Mouse (Mus musculus) hindbrain, embryonic 13.5 days (tissue): ENCODE data around the gene Tmem186. TPM values are rescaled to one million over a fixed set of nuclear protein-coding genes. Genes with fewer than 3 reads are reported as not detected.
A peak's percentile ranks its signal among the peaks of the same experiment; 100 is the strongest.

ENCODE experiments used
- ATAC-seq: fragments of 200-750 bp; cut with Nextera tagmentation; 2 replicates; pipeline ENCODE4 v1.8.0; 2017; ENCODE audit warnings: moderate TSS enrichment; ENCODE audit not compliant: low FRiP score
- H3K27ac ChIP-seq: fragments of 300-500 bp; sonication (generic); 2 replicates; pipeline ENCODE4 v1.5.1; 2015; ENCODE audit warnings: inconsistent platforms, mild to moderate bottlenecking, moderate library complexity
- H3K27me3 ChIP-seq: fragments of 300-500 bp; sonication (generic); 2 replicates; pipeline ENCODE4 v1.6.1; 2015; ENCODE audit warnings: mild to moderate bottlenecking, inconsistent platforms
- H3K36me3 ChIP-seq: fragments of 300-500 bp; sonication (generic); 2 replicates; pipeline ENCODE4 v1.6.1; 2015; ENCODE audit warnings: mild to moderate bottlenecking, inconsistent platforms
- H3K4me1 ChIP-seq: fragments of 300-500 bp; sonication (generic); replicated peaks from 2 replicates; pipeline ENCODE4 v1.6.1; 2015; ENCODE audit warnings: inconsistent platforms
- H3K4me2 ChIP-seq: fragments of 300-500 bp; sonication (generic); 2 replicates; pipeline ENCODE4 v1.6.1; 2015; ENCODE audit warnings: inconsistent platforms, mild to moderate bottlenecking, moderate library complexity
- H3K4me3 ChIP-seq: fragments of 300-500 bp; sonication (generic); 2 replicates; pipeline ENCODE4 v1.5.1; 2015; ENCODE audit warnings: mild to moderate bottlenecking, inconsistent platforms
- H3K9ac ChIP-seq: fragments of 300-500 bp; sonication (generic); 2 replicates; pipeline ENCODE4 v1.6.1; 2015; ENCODE audit warnings: mild to moderate bottlenecking, inconsistent platforms
- H3K9me3 ChIP-seq: fragments of 300-500 bp; sonication (generic); 2 replicates; pipeline ENCODE4 v1.6.1; 2016; ENCODE audit warnings: inconsistent platforms
- WGBS: fragments of 180-500 bp; shearing (Covaris S2); methylation state at CpG from one replicate; pipeline ENCODE4 v1.1.7; 2015; 5-methylcytosine and 5-hydroxymethylcytosine counted together
- polyA plus RNA-seq: library from polyadenylated mRNA; unstranded; fragments of >200 nt; fragmentation: Nextera tagmentation; extraction: Ambion mirVana; gene quantifications from 2 replicates; pipeline ENCODE4 v1.2.1, GENCODE M21; 2015

Tmem186 gene
- 22.0 and 22.2 TPM in 2 replicates for polyA plus RNA-seq

DNA sequence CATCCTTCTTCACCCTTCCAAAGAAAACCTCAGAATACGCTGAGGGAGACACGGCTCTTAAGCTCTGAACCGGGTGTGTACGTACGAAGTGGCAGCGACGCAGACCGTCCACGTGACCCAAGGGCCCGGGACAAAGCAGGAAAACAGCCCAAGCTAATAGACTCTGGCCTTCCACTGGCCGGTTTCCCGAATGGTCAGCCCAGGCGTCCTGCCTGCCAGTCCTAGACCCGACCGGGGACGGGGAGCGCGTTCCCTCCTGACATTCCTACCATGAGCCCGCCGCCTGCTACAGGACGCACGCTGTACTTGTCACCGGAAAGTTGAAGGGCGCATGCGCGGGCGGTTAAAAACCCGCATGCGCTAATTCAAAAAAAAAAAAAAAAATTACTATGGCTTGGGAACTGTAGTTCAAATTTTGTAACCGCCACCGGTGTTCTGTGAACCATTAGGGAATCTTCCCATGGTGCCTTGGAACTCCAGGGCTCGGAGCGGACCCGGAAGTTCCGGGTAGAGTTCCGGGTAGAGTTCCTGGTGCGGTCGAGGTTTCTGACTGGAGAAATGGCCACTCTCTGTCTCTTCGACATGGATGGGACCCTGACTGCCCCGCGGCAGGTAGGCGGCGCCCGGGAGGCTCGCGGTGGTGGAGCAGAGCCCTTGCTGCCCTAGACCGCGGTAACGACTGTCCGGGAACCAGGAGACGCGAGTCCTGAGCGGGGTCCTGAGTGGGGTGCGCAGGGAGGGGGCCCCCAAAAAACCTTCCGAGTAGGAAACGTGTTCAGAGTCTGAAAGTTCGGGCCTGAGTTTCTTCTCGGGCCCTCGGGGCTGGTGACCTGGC, at the start of gene Tmem186, which contains the start of gene Pmm2:
TSS of gene Tmem186 (minus strand) at position 496 of the 835 bp plus-strand sequence.
TSS of gene Pmm2 (plus strand) at position 458 of the 835 bp plus-strand sequence.
- H3K4me3 ChIP-seq = peak within 1 kb of the TSS; percentile 85
- no peaks in the 10 kb centered on the region for H3K9me3 ChIP-seq
- H3K27me3 ChIP-seq = no peaks in the 10 kb centered on the region
- peak; percentile 94 for ATAC-seq
- WGBS = under 1% methylated on average over 59 of the region's 59 CpGs
- peaks cover 28% of the 10 kb centered on the region for H3K4me1 ChIP-seq
- H3K4me2 ChIP-seq = peak within 1 kb of the TSS; percentile 94
- H3K36me3 ChIP-seq = peaks cover 40% of the 10 kb centered on the region
- peak within 1 kb of the TSS; percentile 84 for H3K27ac ChIP-seq
- H3K9ac ChIP-seq = peak within 1 kb of the TSS; percentile 79

GRCm38 (mm10) chr16:8686871-8687535, 49.5 kb upstream of the Tmem186 start:
- no peak overlapping the region for H3K4me2 ChIP-seq
- no peak overlapping the region for H3K27ac ChIP-seq
- H3K9ac ChIP-seq = no peak overlapping the region
- H3K9me3 ChIP-seq = no peaks in the 10 kb centered on the region
- ATAC-seq = peak; percentile 16; the same call in 1 of the 2 replicates
- no peaks in the 10 kb centered on the region for H3K27me3 ChIP-seq
- WGBS = 87% methylated on average over 11 of the region's 11 CpGs
- peaks cover 74% of the 10 kb centered on the region for H3K36me3 ChIP-seq
- 0 out of 2 replicates have a peak, but pooled peaks cover 4% of the 10 kb centered on the region for H3K4me1 ChIP-seq
- H3K4me3 ChIP-seq = no peak overlapping the region

DNA sequence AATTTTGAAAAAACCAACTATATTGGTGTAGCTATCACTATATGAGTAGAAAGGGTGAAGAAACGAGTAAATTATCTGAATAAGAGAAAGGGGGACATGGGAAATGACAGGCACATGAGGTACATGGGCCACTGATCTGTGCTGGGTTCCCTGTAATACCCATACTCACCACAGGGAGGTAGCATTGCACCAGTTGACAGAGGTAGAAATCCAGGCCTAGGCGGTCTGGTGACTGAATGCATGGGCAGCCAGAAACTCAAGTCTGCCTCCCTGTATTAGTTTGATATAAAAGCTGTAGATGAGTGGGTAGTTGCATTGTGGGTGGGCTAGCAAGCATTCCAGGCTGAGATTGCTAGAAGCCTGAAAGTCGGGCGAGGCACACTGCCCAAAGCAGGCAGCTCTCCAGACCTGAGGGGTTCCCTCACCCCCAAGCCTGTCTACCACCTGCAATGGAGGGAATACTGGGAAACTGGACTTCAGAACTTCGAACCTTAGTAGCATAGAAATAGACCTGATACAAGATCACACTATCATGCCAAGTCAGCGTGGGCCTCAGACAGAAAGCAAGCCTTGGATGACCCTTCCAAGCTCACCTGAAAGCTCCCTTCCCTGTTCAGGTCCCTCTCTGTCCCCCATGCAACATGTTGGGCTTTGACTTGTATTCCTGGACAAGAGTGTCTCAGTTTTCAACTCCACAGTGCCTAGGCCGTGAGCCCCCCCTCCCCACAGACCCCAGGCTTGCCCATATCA, 48.8 kb upstream of the Tmem186 start:
- Histone ChIP-seq H3K27ac (no peak overlapping the region), H3K4me1 (0 out of 2 replicates have a peak, but pooled peaks cover 4% of the 10 kb centered on the region), H3K4me2 (no peak overlapping the region), H3K27me3 (no peaks in the 10 kb centered on the region), H3K4me3 (no peak overlapping the region), H3K36me3 (peaks cover 67% of the 10 kb centered on the region), H3K9ac (no peak overlapping the region), H3K9me3 (no peaks in the 10 kb centered on the region)
- WGBS = 59% methylated on average over 7 of the region's 7 CpGs
- peak; percentile 22 for ATAC-seq

DNA sequence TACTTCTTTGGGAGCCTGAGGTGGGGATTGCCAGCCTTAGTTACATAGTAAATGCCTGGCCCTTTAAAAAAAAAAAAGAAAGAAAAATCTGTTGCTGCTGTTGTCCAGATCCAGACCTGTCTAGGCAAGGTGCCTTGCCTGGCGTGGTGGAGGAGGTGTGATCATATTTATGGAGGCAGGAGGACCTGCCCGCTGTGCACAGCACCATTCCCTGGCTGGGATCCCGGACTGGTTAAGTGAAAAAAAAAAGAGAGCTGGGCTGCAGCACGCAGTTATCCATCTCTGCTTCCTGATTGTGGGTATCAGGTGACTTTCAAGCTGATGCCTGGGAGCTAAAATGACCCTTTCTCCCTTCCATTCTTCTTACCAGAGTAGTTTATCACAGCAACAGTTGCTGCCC, 47.6 kb upstream of the Tmem186 start:
- no peaks in the 10 kb centered on the region for H3K9me3 ChIP-seq
- peaks cover 55% of the 10 kb centered on the region for H3K36me3 ChIP-seq
- H3K4me3 ChIP-seq = no peak overlapping the region
- no peak overlapping the region for H3K9ac ChIP-seq
- no peak overlapping the region for H3K27ac ChIP-seq
- no peaks in the 10 kb centered on the region for H3K27me3 ChIP-seq
- WGBS = 94% methylated on average over 4 of the region's 4 CpGs
- ATAC-seq = no peak
- no peak overlapping the region for H3K4me2 ChIP-seq
- H3K4me1 ChIP-seq = 0 out of 2 replicates have a peak, but pooled peaks cover under 1% of the 10 kb centered on the region

GRCm38 (mm10) chr16:8680470-8680869, 43.0 kb upstream of the Tmem186 start, which contains the start of gene Gm5767:
Gm5767 (plus strand) TSS chr16:8680770.
- Histone ChIP-seq H3K9ac (no peak within 1 kb of the TSS), H3K4me2 (no peak within 1 kb of the TSS), H3K27me3 (no peaks in the 10 kb centered on the region), H3K4me3 (no peak within 1 kb of the TSS), H3K9me3 (no peaks in the 10 kb centered on the region), H3K4me1 (no peaks in the 10 kb centered on the region), H3K36me3 (peaks cover 24% of the 10 kb centered on the region), H3K27ac (no peak within 1 kb of the TSS)
- 88% methylated on average over 5 of the region's 5 CpGs for WGBS
- no peak for ATAC-seq

GRCm38 (mm10) chr16:8679780-8680179, 42.3 kb upstream of the Tmem186 start:
- ATAC-seq = no peak
- 96% methylated on average over 3 of the region's 3 CpGs for WGBS
- Histone ChIP-seq H3K4me2 (no peak overlapping the region), H3K27me3 (no peaks in the 10 kb centered on the region), H3K9me3 (no peaks in the 10 kb centered on the region), H3K4me3 (no peak overlapping the region), H3K4me1 (no peaks in the 10 kb centered on the region), H3K27ac (no peak overlapping the region), H3K36me3 (peaks cover 18% of the 10 kb centered on the region), H3K9ac (no peak overlapping the region)

DNA sequence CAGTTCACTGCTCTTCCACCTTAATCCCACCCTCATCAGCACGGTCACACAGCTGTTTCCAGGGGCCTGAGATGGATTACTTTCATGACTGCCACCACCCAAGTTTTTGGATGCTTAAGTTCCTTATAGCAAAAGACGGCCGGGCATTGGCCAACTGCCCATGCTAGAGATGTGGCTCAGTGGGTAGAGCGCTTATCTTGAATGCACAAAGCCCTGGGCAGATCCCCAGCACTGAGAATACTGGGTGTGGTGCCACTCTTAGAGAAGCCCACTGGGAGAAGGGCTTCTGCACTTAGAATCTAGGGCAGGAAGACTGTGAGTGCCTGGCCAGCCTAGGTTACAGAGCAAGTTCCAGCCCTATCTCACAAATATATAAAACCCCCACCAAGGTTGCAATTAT, 41.2 kb upstream of the Tmem186 start:
- no peaks in the 10 kb centered on the region for H3K9me3 ChIP-seq
- H3K4me1 ChIP-seq = no peaks in the 10 kb centered on the region
- H3K4me2 ChIP-seq = no peak overlapping the region
- no peak overlapping the region for H3K9ac ChIP-seq
- H3K27me3 ChIP-seq = peaks cover 4% of the 10 kb centered on the region; the same call in 1 of the 2 replicates
- peaks cover 8% of the 10 kb centered on the region; the same call in 1 of the 2 replicates for H3K36me3 ChIP-seq
- no peak for ATAC-seq
- H3K27ac ChIP-seq = no peak overlapping the region
- no peak overlapping the region for H3K4me3 ChIP-seq
- 85% methylated on average over 4 of the region's 4 CpGs for WGBS

GRCm38 (mm10) chr16:8678035-8678434, 40.5 kb upstream of the Tmem186 start:
- no peak overlapping the region for H3K4me3 ChIP-seq
- no peak overlapping the region for H3K9ac ChIP-seq
- H3K27ac ChIP-seq = no peak overlapping the region
- H3K9me3 ChIP-seq = no peaks in the 10 kb centered on the region
- WGBS = 59% methylated on average over 5 of the region's 5 CpGs
- H3K4me1 ChIP-seq = no peaks in the 10 kb centered on the region; the same call in 1 of the 2 replicates
- no peak for ATAC-seq
- peaks cover 8% of the 10 kb centered on the region for H3K27me3 ChIP-seq
- H3K36me3 ChIP-seq = peaks cover 8% of the 10 kb centered on the region; the same call in 1 of the 2 replicates
- no peak overlapping the region for H3K4me2 ChIP-seq

DNA sequence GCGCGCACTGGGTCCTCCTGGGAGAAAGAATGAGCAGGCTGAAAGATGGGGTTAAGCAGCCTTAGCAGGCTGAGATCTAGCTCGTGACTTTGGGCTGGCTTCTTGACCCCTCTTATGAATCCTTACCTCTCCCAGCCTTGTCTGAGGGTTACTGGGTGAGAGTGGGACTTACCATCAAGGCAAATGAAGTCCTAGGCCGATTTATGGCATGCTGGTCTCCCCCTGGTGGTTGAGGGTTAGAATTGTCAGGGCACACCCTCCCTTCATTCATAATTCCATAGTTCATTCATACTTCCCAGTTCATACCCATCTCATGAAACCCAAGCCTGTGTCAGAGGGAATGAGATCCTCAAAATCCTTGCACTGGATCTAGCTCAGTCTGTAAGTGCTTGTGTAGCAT, 39.3 kb upstream of the Tmem186 start:
- H3K27ac ChIP-seq = no peak overlapping the region
- no peak overlapping the region for H3K4me2 ChIP-seq
- ATAC-seq = no peak
- no peak overlapping the region for H3K9ac ChIP-seq
- WGBS = 42% methylated on average over 4 of the region's 4 CpGs
- no peaks in the 10 kb centered on the region for H3K36me3 ChIP-seq
- H3K9me3 ChIP-seq = no peaks in the 10 kb centered on the region
- peaks cover 8% of the 10 kb centered on the region for H3K27me3 ChIP-seq
- no peaks in the 10 kb centered on the region; the same call in 1 of the 2 replicates for H3K4me1 ChIP-seq
- H3K4me3 ChIP-seq = no peak overlapping the region

- Histone ChIP-seq H3K9me3 (no peaks in the 10 kb centered on the region), H3K27me3 (peaks cover 8% of the 10 kb centered on the region), H3K36me3 (no peaks in the 10 kb centered on the region), H3K4me3 (no peak overlapping the region), H3K27ac (no peak overlapping the region), H3K4me1 (no peaks in the 10 kb centered on the region; the same call in 1 of the 2 replicates), H3K9ac (no peak overlapping the region), H3K4me2 (no peak overlapping the region)
- ATAC-seq = no peak
- WGBS = 74% methylated on average over 2 of the region's 2 CpGs
These were observed 38.7 kb upstream of the Tmem186 start for GRCm38 (mm10) chr16:8676228-8676627.

GRCm38 (mm10) chr16:8675559-8675958, 38.0 kb upstream of the Tmem186 start:
- Histone ChIP-seq H3K9me3 (no peaks in the 10 kb centered on the region), H3K4me2 (no peak overlapping the region), H3K4me1 (peaks cover 5% of the 10 kb centered on the region), H3K27ac (no peak overlapping the region), H3K4me3 (no peak overlapping the region), H3K9ac (no peak overlapping the region), H3K27me3 (peaks cover 8% of the 10 kb centered on the region), H3K36me3 (no peaks in the 10 kb centered on the region)
- 89% methylated on average over 8 of the region's 8 CpGs for WGBS
- ATAC-seq = no peak

DNA sequence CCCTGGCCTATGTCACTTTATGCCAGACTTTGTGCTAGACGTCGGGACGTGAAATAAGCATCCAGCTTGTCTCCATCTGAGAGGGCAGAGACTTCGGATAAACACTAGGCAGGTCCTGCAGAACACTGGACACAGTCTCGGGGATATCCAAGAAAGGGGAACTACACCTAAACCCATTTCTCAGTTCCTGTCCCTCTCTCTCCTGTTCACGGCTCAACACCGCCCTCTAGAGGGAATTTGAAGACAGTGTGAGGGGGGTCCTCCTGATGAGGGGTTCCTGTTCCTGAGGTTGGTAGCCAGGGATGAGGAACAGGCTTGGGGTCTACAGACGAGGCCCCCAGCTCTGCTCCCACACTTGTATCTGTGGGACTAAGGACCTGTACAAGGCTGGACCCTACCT, 36.7 kb upstream of the Tmem186 start:
- Histone ChIP-seq H3K4me1 (peaks cover 18% of the 10 kb centered on the region), H3K36me3 (no peaks in the 10 kb centered on the region), H3K9me3 (no peaks in the 10 kb centered on the region), H3K9ac (no peak overlapping the region), H3K4me3 (no peak overlapping the region), H3K27ac (no peak overlapping the region), H3K27me3 (peaks cover 8% of the 10 kb centered on the region), H3K4me2 (no peak overlapping the region)
- WGBS = 2% methylated on average over 8 of the region's 8 CpGs
- no peak for ATAC-seq
